Mouse (Mus musculus): ENCODE measurements around the gene Dnaic1. TPM values are rescaled to one million over a fixed set of nuclear protein-coding genes. Genes with fewer than 3 reads are reported as not detected.
"Not testable (repeated sequence)": the region's sequence is repeated elsewhere in the genome, so short reads cannot be mapped to it uniquely, and the experiment has no call there.

Dnaic1 gene
- polyA plus RNA-seq, 1 experiment from 2014 or later, result 2.0 TPM

DNA sequence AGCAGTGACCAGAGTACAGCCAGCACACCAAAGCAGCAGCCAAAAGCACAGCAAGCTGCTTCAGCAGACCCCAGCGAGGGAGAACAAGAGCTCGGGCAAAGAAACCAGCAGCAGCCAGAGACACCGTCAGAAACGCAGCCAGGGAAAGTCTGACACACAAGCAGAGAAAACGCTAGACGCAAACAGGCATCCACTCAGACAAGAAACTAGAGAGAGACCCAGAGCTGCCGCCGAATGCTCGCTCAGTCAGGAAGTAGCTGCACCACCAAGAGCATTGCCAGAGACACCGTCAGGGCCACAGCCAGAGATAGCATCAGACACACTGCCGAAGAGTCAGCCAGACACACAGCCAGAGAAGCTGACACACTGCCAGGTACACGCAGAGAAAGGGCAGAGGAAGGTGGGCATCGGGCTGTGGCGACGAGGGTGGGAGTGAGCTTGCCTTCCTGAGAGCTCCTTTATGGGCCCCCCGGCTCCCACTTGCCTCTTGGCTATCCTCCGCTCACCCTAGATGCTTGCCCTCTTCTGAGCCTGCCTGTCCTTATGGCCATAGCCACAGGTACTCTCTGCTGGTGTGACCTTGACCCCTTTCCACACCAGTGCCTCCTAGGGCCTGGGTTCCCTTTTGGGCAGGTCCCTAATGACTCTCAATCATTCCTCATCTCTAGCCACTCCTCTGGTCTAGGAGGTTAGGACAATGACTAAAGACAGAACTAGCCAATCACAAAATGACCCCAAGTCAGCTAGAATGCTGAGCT is 106.9 kb downstream of the Dnaic1 start:
- Histone ChIP-seq H3K27ac (replicated peaks) (peak overlapping the region; percentile 58), H3K4me1 (peaks cover 84% of the 10 kb centered on the region), H3K4me3 (no peak overlapping the region), H3K4me2 (replicated peaks) (no peak overlapping the region; the same call in 1 of the 2 replicates), H3K9ac (replicated peaks) (0 out of 2 replicates have a peak overlapping the region, but pooled peaks have one; percentile 22), H3K36me3 (no peaks in the 10 kb centered on the region), H3K9me3 (no peaks in the 10 kb centered on the region), H3K27me3 (no peaks in the 10 kb centered on the region)
- 39% methylated on average over 17 of the region's 17 CpGs for WGBS
- no peak for ATAC-seq (replicated peaks)

DNA sequence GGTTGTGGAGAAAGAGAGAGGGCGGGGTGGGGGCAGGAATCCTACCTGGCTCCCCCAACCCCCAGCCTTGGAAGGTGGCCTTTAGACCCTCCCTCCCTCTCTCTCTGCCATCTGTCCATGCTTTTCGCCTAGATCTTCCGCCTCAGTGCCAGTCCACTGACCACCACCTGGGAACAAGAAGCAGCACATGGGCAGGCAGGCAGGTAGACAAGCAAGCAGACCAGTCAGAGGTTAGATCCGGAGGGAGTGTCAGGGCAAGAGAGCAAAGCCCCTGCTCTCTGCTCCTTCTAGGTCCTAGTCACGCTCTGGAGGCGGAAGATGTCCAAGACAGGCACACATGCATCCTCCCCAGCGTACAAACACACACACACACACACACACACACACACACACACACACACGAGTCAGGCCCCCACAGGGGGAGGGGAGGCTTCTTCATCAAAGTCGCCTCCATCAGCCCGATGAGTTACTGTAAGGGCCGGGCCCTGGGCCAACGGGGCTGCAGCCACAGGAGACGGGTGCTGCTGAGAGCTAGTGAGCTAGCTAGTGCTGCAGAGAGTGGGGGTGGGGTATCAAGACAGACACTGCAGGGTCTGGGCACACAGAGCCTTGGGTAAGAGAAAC is 107.5 kb downstream of the Dnaic1 start:
- no peaks in the 10 kb centered on the region for H3K27me3 ChIP-seq
- no peaks in the 10 kb centered on the region for H3K9me3 ChIP-seq
- H3K4me3 ChIP-seq, result no peak overlapping the region
- no peaks in the 10 kb centered on the region for H3K36me3 ChIP-seq
- peaks cover 82% of the 10 kb centered on the region for H3K4me1 ChIP-seq
- no peak overlapping the region for H3K4me2 ChIP-seq (replicated peaks)
- H3K9ac ChIP-seq (replicated peaks), result no peak overlapping the region
- H3K27ac ChIP-seq (replicated peaks), result peak overlapping the region; percentile 58
- ATAC-seq (replicated peaks), result peak; percentile 41; the same call in 1 of the 2 replicates
- WGBS, result 27% methylated on average over 12 of the region's 13 CpGs

DNA sequence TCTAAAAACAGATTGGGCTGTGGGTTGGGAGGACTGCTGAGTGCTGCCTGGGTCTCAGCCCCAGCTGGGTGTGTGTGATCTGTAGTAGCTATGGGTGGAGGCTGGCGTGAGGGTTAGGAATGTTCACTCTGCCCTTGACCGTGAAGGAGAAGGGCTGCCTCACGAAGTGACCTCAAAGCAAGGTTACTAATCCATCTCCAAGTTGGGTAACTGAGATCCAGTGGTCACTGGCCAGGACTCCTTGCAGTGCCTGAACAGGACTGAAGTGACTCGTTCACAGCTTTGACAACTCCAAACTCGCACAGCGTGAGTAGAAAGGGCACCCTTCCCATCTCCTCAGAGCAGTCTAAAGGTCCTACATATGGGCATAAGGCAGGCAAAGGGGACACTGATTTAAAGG is 109.3 kb downstream of the Dnaic1 start:
- H3K9me3 ChIP-seq, result no peaks in the 10 kb centered on the region
- peaks cover 79% of the 10 kb centered on the region for H3K4me1 ChIP-seq
- no peak for ATAC-seq (replicated peaks)
- no peak overlapping the region for H3K4me3 ChIP-seq
- 69% methylated on average over 6 of the region's 6 CpGs for WGBS
- no peak overlapping the region for H3K4me2 ChIP-seq (replicated peaks)
- H3K36me3 ChIP-seq, result no peaks in the 10 kb centered on the region
- H3K9ac ChIP-seq (replicated peaks), result no peak overlapping the region
- H3K27me3 ChIP-seq, result no peaks in the 10 kb centered on the region
- H3K27ac ChIP-seq (replicated peaks), result 0 out of 2 replicates have a peak overlapping the region, but pooled peaks have one; percentile 8

DNA sequence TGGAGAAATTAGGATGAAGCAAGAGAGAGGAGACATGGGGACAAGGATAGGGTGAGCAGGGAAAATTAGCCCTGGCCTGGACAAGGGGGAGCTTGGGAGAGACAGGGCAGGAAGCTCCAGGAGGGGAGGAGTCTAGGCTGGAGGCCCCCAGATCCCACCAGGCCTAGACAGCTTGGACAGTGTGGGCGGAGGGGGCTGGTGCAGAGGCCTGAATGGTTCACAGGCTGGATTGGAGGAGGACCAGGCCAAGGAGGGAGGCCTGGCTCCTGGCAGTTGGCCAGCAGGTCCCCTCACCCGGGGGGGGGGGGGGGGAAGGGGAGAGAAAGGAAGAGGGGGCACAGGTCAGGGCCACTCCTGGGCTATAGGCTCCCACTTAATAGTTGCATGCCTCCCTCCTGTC is 109.7 kb downstream of the Dnaic1 start:
- H3K27me3 ChIP-seq, result no peaks in the 10 kb centered on the region
- no peak overlapping the region for H3K4me2 ChIP-seq (replicated peaks)
- H3K4me3 ChIP-seq, result no peak overlapping the region
- H3K36me3 ChIP-seq, result no peaks in the 10 kb centered on the region
- H3K4me1 ChIP-seq, result peaks cover 82% of the 10 kb centered on the region
- H3K27ac ChIP-seq (replicated peaks), result 0 out of 2 replicates have a peak overlapping the region, but pooled peaks have one; percentile 8
- WGBS, result 17% methylated on average over 2 of the region's 2 CpGs
- no peaks in the 10 kb centered on the region for H3K9me3 ChIP-seq
- H3K9ac ChIP-seq (replicated peaks), result no peak overlapping the region
- no peak for ATAC-seq (replicated peaks)

- no peak overlapping the region for H3K9ac ChIP-seq (replicated peaks)
- peaks cover 73% of the 10 kb centered on the region for H3K4me1 ChIP-seq
- H3K36me3 ChIP-seq, result no peaks in the 10 kb centered on the region
- WGBS, result 31% methylated on average over 4 of the region's 4 CpGs
- no peak overlapping the region for H3K4me3 ChIP-seq
- no peaks in the 10 kb centered on the region for H3K27me3 ChIP-seq
- ATAC-seq (replicated peaks), result no peak
- H3K4me2 ChIP-seq (replicated peaks), result no peak overlapping the region
- H3K9me3 ChIP-seq, result no peaks in the 10 kb centered on the region
- H3K27ac ChIP-seq (replicated peaks), result peak overlapping the region; percentile 46
Measured at GRCm38 (mm10) chr4:41681176-41681575, 111.6 kb downstream of the Dnaic1 start.

DNA sequence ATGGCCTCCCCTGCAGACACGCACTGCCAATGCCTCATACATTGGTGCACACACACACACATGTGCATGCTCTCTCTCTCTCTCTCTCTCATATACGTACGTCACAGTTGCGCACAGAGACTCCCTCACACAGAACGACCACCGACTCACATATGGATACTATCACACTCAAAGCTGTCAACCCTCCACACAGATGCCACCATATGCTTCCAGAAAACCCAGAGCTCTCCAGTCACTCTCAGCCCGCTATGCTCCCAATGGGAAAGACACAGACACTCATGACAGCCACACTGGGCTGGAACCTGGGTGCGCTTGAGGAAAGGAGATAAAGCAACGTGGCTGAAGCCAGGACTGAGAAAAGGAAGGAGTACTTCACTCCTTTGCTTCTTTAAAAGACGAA is 112.4 kb downstream of the Dnaic1 start:
- H3K4me1 ChIP-seq, result peaks cover 68% of the 10 kb centered on the region
- peak; percentile 37 for ATAC-seq (replicated peaks)
- no peaks in the 10 kb centered on the region for H3K36me3 ChIP-seq
- H3K9ac ChIP-seq (replicated peaks), result no peak overlapping the region
- no peak overlapping the region for H3K4me3 ChIP-seq
- H3K27ac ChIP-seq (replicated peaks), result peak overlapping the region; percentile 75
- H3K4me2 ChIP-seq (replicated peaks), result no peak overlapping the region
- no peaks in the 10 kb centered on the region for H3K27me3 ChIP-seq
- 50% methylated on average over 10 of the region's 10 CpGs for WGBS
- no peaks in the 10 kb centered on the region for H3K9me3 ChIP-seq

- 29% methylated on average over 6 of the region's 6 CpGs for WGBS
- no peaks in the 10 kb centered on the region for H3K36me3 ChIP-seq
- no peaks in the 10 kb centered on the region for H3K27me3 ChIP-seq
- peak overlapping the region; percentile 24; the same call in 1 of the 2 replicates for H3K9ac ChIP-seq (replicated peaks)
- H3K4me3 ChIP-seq, result no peak overlapping the region
- H3K9me3 ChIP-seq, result no peaks in the 10 kb centered on the region
- H3K4me2 ChIP-seq (replicated peaks), result peak overlapping the region; percentile 5; the same call in 1 of the 2 replicates
- H3K4me1 ChIP-seq, result peaks cover 62% of the 10 kb centered on the region
- H3K27ac ChIP-seq (replicated peaks), result peak overlapping the region; percentile 75
- ATAC-seq (replicated peaks), result no peak
Measured at GRCm38 (mm10) chr4:41682789-41683188, 113.2 kb downstream of the Dnaic1 start.

GRCm38 (mm10) chr4:41683303-41683702 is 113.7 kb downstream of the Dnaic1 start:
- not testable (repeated sequence) for H3K27me3 ChIP-seq; H3K36me3 ChIP-seq; H3K9me3 ChIP-seq; H3K9ac ChIP-seq (replicated peaks)
- H3K27ac ChIP-seq (replicated peaks), result peak overlapping the region; percentile 75; the same call in 1 of the 2 replicates
- 0 out of 2 replicates have a peak overlapping the region, but pooled peaks have one; percentile 31 for H3K4me2 ChIP-seq (replicated peaks)
- ATAC-seq (replicated peaks), result peak; percentile 26
- peaks cover 57% of the 10 kb centered on the region for H3K4me1 ChIP-seq
- WGBS, result 6% methylated on average over 2 of the region's 27 CpGs
- H3K4me3 ChIP-seq, result peak overlapping the region; percentile 25; the same call in 1 of the 2 replicates

DNA sequence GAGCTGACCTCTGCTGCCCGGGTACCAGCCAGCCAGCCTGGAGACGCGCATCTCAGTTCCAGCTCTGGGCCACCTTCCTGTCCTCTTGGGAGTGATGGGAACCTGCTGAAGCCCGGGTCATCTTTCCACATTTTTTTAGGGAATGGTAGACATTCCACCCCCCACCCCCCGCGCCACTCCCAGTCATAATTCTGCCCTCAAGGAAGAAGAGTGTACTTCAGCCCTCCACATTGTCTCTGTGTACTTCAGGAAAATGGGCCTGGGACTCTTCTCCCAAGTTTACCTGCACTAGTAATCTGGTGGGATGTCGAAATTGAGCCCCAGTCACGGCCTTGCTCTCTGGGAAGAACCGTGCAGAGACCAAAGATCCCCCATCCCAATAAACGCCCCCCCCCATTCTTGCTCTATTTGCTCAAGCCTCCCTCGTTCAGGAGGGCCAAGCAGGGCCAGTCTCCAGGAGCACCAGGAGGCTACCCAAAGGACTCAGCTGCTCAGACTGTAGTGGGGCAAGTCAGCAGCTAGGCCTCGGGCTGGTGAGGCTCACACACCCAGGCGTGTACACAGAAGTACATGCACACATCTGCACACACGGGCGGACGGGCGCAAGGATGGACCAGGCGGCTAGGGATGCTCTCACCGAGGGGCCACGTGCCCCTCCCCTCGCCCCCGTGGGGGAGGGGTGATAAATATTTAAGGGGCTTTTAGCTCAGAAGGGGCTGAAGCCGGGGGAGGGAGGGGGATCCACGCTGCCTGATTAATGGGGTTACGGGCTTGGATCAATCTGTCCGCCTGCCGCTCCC is 114.8 kb downstream of the Dnaic1 start:
- not testable (repeated sequence) for H3K9ac ChIP-seq (replicated peaks); H3K9me3 ChIP-seq; H3K27me3 ChIP-seq; H3K36me3 ChIP-seq
- Histone ChIP-seq H3K4me2 (replicated peaks) (peak overlapping the region; percentile 35), H3K27ac (replicated peaks) (peak overlapping the region; percentile 82), H3K4me1 (peaks cover 52% of the 10 kb centered on the region), H3K4me3 (peak overlapping the region; percentile 15; the same call in 1 of the 2 replicates)
- 3% methylated on average over 26 of the region's 27 CpGs for WGBS
- ATAC-seq (replicated peaks), result peak; percentile 36

GRCm38 (mm10) chr4:41684931-41685453 is 115.4 kb downstream of the Dnaic1 start:
- H3K27ac ChIP-seq (replicated peaks), result peak overlapping the region; percentile 82
- H3K9me3 ChIP-seq; H3K36me3 ChIP-seq; H3K27me3 ChIP-seq; H3K4me3 ChIP-seq; H3K9ac ChIP-seq (replicated peaks); ATAC-seq (replicated peaks): not testable (repeated sequence)
- peak overlapping the region; percentile 35 for H3K4me2 ChIP-seq (replicated peaks)
- peaks cover 45% of the 10 kb centered on the region for H3K4me1 ChIP-seq
- WGBS, result 0% methylated on average over 14 of the region's 14 CpGs

DNA sequence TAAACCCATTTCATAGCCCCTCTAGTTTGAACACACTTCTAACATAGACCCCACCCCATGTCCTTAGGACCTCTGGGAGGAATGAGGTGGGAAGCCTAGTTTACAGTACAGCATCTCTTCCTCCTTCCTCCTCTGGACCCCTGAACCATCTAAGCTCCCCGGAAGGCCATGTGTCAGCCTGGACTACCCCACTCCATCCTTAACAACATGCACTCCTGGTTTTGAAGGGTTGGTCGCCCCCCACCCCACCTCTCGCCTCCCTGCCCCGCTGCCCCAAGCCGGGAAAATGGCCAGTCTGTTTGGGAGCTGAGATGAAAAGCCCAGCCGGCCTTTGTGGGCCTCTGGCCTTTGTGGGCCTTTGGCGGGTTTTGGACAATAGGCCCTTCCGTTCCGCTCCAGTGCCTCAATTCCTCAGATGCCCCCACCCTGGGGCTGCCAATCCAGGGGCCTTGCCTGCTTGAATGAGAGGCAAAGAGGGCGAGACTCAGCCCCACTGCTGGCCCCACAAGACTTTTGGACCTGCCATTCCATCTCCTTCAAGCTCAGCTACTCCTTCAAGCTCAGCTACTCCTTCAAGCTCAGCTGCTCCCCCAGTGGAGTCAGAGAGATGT is 116.4 kb downstream of the Dnaic1 start:
- ATAC-seq (replicated peaks), result 0 out of 2 replicates have a peak, but pooled peaks have one; percentile 10
- H3K27me3 ChIP-seq; H3K36me3 ChIP-seq; H3K9ac ChIP-seq (replicated peaks); H3K4me2 ChIP-seq (replicated peaks); H3K4me3 ChIP-seq; H3K9me3 ChIP-seq: not testable (repeated sequence)
- 9% methylated on average over 10 of the region's 10 CpGs for WGBS
- Histone ChIP-seq H3K4me1 (peaks cover 36% of the 10 kb centered on the region), H3K27ac (replicated peaks) (peak overlapping the region; percentile 54)
